In the genomic region with DNA sequence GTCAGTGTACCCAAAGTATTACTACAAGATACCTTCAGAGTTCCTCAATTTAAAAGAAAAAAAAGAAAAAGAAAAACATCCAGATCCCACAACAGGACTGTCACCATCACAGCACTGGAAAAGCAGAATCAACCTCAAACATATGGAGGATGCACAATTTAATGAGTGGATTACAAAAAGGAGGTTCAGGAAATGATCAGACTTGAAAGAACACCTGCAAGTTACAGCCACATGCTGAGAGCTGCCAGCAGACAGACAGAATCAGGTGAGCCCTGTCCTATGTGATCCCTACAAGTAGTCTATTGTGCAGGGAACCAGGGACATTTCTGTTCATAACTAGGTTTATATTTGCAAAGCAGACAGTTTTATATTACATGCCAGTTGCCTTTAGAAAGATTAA, we compare ENCODE assay signal across 11 mouse cellular contexts. TPM values are rescaled to one million over a fixed set of nuclear protein-coding genes. Genes with fewer than 3 reads are reported as not detected.
DNase-seq lines count a peak whose midpoint lies in the region; ATAC-seq and TF ChIP-seq lines count a peak whose summit lies in the region.
"Had no signal": no experiment of that assay in that cellular context is flagged by ENCODE, and none has a peak within 500 bp of the region (broad histone marks: within the 10 kb centered on the region; RNA-seq: fewer than 3 reads in every experiment).

No protein-coding gene starts in this region.

- no peak for DNase-seq in liver
- peak; percentile 16 for DNase-seq in forebrain, postnatal 0 days
- DNase-seq in thymus, postnatal 36 days: peak; percentile 23 to 32
- no peak for DNase-seq in adrenal gland, adult 18-20 months (ENCODE audit: low spot score in 2 of 2)
- DNase-seq in embryo, embryonic 11 days: no peak
- no peak for DNase-seq in right cerebral cortex, postnatal 14 days
- DNase-seq: gastrocnemius, postnatal 14 days had no signal

- H3K27ac ChIP-seq in liver, embryonic 12.5 days: no peak overlapping the region
- H3K27ac ChIP-seq in forebrain, postnatal 0 days (ENCODE audit: low read depth, low read length): peak overlapping the region; percentile 70; the same call in 1 of the 2 replicates
- no peak overlapping the region for H3K27ac ChIP-seq in midbrain, embryonic 13.5 days
- H3K27ac ChIP-seq: embryonic facial prominence, embryonic 12.5 days; lung, embryonic 15.5 days had no signal

- 0 out of 2 replicates have a peak overlapping the region, but pooled peaks have one; percentile 2 for H3K4me2 ChIP-seq in liver, embryonic 12.5 days
- H3K4me2 ChIP-seq in forebrain, postnatal 0 days (ENCODE audit: low read depth): peak overlapping the region; percentile 68
- H3K4me2 ChIP-seq in midbrain, embryonic 13.5 days (replicated peaks): peak overlapping the region; percentile 83
- H3K4me2 ChIP-seq: lung, embryonic 15.5 days had no signal

- ATAC-seq in liver, embryonic 12.5 days: no peak
- no peak for ATAC-seq in forebrain, postnatal 0 days
- no peak for ATAC-seq in midbrain, embryonic 13.5 days

- no peaks in the 10 kb centered on the region for H3K36me3 ChIP-seq in liver, embryonic 12.5 days
- H3K36me3 ChIP-seq in forebrain, postnatal 0 days (ENCODE audit: insufficient read depth): no peaks in the 10 kb centered on the region; the same call in 1 of the 2 replicates
- no peaks in the 10 kb centered on the region for H3K36me3 ChIP-seq in midbrain, embryonic 13.5 days
- H3K36me3 ChIP-seq: embryonic facial prominence, embryonic 12.5 days; lung, embryonic 15.5 days had no signal

- peaks cover 4% of the 10 kb centered on the region; the same call in 1 of the 2 replicates for H3K4me1 ChIP-seq in liver, embryonic 12.5 days
- H3K4me1 ChIP-seq in forebrain, postnatal 0 days (ENCODE audit: insufficient read depth): peaks cover 8% of the 10 kb centered on the region; the same call in 1 of the 2 replicates
- H3K4me1 ChIP-seq in midbrain, embryonic 13.5 days (replicated peaks): peaks cover 60% of the 10 kb centered on the region

- TF ChIP-seq CTCF in forebrain, postnatal 0 days (IDR thresholded peaks at IDR 0.05; ENCODE audit: low read depth): no peak

- no peak overlapping the region for H3K4me3 ChIP-seq in liver, embryonic 12.5 days
- H3K4me3 ChIP-seq in forebrain, postnatal 0 days (ENCODE audit: low read depth, low read length): peak overlapping the region; percentile 79
- peak overlapping the region; percentile 76 for H3K4me3 ChIP-seq in midbrain, embryonic 13.5 days (replicated peaks)
- H3K4me3 ChIP-seq: embryonic facial prominence, embryonic 12.5 days had no signal

- H3K27me3 ChIP-seq in liver, embryonic 12.5 days (replicated peaks): peaks cover 44% of the 10 kb centered on the region
- no peaks in the 10 kb centered on the region for H3K27me3 ChIP-seq in forebrain, postnatal 0 days (ENCODE audit: insufficient read depth, low read length)
- H3K27me3 ChIP-seq in midbrain, embryonic 13.5 days: no peaks in the 10 kb centered on the region

- no peaks in the 10 kb centered on the region for H3K9me3 ChIP-seq in liver, embryonic 12.5 days (replicated peaks)
- no peaks in the 10 kb centered on the region for H3K9me3 ChIP-seq in forebrain, postnatal 0 days (ENCODE audit: low read length)
- H3K9me3 ChIP-seq in midbrain, embryonic 13.5 days: no peaks in the 10 kb centered on the region
- H3K9me3 ChIP-seq: embryonic facial prominence, embryonic 12.5 days; lung, embryonic 15.5 days had no signal

- H3K9ac ChIP-seq in liver, embryonic 12.5 days: no peak overlapping the region
- H3K9ac ChIP-seq in forebrain, postnatal 0 days: peak overlapping the region; percentile 95
- peak overlapping the region; percentile 60 for H3K9ac ChIP-seq in midbrain, embryonic 13.5 days (replicated peaks)
- H3K9ac ChIP-seq: embryonic facial prominence, embryonic 12.5 days; lung, embryonic 15.5 days had no signal

RNA-seq across cellular contexts. Expression of a gene that starts 3.3 kb away (rescaled TPM):
- 4.4 and 5.3 TPM in 2 replicates for polyA plus RNA-seq in liver, embryonic 12.5 days (2016; fragmentation: Nextera tagmentation; extraction: Ambion mirVana)
- total RNA-seq in forebrain, postnatal 0 days (2014; rRNA removed): 30.4 and 34.7 TPM in 2 replicates
- polyA plus RNA-seq in forebrain, postnatal 0 days (2015; fragmentation: Nextera tagmentation; extraction: Ambion mirVana): 8.1 and 13.9 TPM in 2 replicates
- polyA plus RNA-seq in midbrain, embryonic 13.5 days (2015; fragmentation: Nextera tagmentation; extraction: Ambion mirVana): 10.1 and 12.5 TPM in 2 replicates
- 1 to 10 TPM in 1 of 2 experiments, under 1 TPM in 1; 0.83 to 1.3 TPM for total RNA-seq in adrenal gland, adult 18-20 months (2021)

Comparison
In these comparisons a context has a peak if more than half of its experiments do, and no peak if none do; other contexts are left out.
1. H3K4me2 ChIP-seq: peak in every context shown above with its lines; median percentile 83 in midbrain, embryonic 13.5 days; 68 in forebrain, postnatal 0 days; 2 in liver, embryonic 12.5 days.
2. DNase-seq: peak in forebrain, postnatal 0 days (single experiment) and thymus, postnatal 36 days (2 of 2); none in liver (single experiment), adrenal gland, adult 18-20 months (0 of 2), embryo, embryonic 11 days (single experiment) and right cerebral cortex, postnatal 14 days (single experiment).